Mouse (Mus musculus) cerebellum, adult 18-20 months (tissue): ENCODE results near the gene Dst.

ENCODE experiments used
- DNase-seq, 2 experiments: peaks; one replicate each; pipeline ENCODE4 v3.0.0; 2021

The Dst gene

GRCm38 (mm10) chr1:34184266-34184665, 276.2 kb downstream of the Dst start:
- DNase-seq = no peak

- DNase-seq = no peak
Observed at GRCm38 (mm10) chr1:34186033-34186432, 278.0 kb downstream of the Dst start.

GRCm38 (mm10) chr1:34187501-34187900, 279.5 kb downstream of the Dst start:
- no peak for DNase-seq

GRCm38 (mm10) chr1:34188721-34189236, 280.8 kb downstream of the Dst start:
- no peak for DNase-seq

- DNase-seq = no peak
Observed at GRCm38 (mm10) chr1:34189318-34189717, 281.3 kb downstream of the Dst start.

DNA sequence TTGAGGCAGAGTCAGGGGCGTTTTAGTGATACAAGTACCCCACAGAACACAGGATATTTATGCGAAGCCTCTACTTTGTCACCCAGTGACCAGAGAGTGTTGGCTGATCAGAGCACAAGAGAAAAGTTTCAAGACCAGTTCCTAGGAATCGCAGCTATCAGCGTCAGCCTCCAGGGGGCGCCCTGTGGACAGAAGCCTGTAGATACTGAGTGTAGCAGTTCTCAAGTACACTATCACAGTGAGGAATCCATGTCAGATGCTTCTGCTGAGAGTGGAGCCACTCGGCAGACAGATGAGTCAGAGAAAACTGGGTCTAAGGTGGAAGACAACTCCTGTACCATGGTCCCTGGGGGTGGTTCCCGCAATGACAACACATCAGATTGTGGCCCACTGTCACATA, 281.9 kb downstream of the Dst start:
- DNase-seq = peak; percentile 52 to 64

- no peak for DNase-seq
Observed at GRCm38 (mm10) chr1:34192174-34192573, 284.1 kb downstream of the Dst start.

DNA sequence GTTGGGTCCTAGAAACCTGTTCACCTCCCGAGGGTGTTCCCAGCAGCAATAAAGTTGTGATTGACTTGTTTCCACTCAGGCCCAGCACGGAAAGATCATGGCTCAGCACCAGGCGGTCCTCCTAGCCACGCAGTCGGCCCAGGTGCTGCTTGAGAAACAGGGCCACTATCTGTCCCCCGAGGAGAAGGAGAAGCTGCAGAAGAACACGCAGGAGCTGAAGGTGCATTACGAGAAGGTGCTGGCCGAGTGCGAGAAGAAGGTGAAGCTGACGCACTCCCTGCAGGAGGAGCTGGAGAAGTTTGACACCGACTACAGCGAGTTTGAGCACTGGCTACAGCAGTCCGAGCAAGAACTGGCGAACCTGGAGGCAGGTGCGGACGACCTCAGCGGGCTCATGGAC, 292.8 kb downstream of the Dst start:
- no peak for DNase-seq

DNA sequence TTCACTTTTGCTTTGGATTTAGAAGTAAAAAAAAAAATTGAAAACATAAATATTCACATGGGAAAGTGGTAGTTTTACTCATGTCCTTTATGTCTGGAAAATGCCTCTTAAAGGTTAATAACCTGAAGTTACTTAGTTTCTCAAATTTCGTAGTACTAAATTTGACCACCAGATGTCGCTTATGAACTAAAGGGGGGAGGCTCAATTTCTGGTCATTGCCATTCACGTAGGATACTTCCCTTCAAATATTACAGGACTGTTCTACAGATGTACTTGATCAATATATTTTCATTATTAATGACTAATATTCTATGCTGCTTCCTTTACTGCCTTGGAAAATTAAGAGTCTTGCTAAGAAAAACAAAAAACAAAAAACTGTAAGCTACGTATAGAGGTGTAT, 293.5 kb downstream of the Dst start:
- DNase-seq = no peak

DNA sequence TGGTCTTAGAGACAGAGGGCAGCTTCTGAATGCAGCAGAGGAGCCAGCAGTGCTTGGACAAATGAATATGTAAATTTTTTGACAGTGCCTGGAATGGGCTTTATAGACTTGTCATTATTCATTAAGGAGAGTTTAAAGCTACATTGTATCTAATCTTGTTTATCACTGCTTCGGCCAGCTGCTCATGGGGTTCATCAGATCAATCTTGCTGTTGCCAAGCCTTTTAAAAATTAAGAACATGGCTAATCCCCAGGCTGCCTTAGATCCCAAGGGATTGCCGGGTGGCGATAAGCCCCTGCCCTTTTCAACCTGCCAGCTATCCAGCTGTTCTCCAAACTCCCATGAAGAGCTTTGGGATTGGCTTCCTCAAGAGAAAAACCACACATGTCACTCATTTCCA, 303.7 kb downstream of the Dst start:
- no peak for DNase-seq

GRCm38 (mm10) chr1:34216456-34216855, 308.4 kb downstream of the Dst start:
- DNase-seq = no peak

DNA sequence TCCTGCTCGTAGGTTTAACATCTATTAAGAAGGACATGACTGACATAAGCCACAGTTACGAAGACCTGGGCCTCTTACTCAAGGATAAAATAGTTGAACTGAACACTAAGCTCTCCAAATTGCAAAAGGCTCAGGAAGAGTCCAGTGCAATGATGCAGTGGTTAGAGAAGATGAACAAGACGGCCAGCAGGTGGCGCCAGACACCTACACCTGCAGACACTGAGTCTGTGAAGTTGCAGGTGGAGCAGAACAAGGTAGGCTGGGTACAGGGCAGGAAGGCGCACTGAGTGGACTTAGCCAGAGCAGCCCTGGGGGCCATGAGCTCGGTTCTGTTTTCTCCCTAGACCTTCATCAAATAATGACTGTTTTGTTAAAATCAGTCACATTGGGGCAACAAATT, 310.3 kb downstream of the Dst start:
- peak; percentile 80 to 88 for DNase-seq

- no peak for DNase-seq
Observed at GRCm38 (mm10) chr1:34218801-34219200, 310.8 kb downstream of the Dst start.

- no peak for DNase-seq
Observed at GRCm38 (mm10) chr1:34220094-34220601, 312.1 kb downstream of the Dst start.

DNA sequence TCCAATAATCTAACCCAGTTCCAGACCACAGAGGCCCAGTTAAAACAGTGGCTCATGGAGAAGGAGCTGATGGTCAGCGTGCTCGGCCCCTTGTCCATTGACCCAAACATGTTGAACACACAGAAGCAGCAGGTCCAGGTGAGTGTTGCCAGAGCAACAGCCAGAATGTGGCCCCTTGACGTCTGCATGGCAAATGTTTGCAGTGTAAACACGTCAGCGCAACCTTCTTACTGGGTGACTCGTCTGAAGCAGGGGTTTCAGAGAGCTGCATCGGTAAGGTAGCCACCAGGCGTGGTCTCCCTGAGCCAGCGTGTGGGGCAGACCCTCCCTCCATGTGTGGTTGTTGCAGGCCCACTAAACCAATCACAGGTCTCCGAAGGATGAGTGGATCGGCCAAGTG, 315.8 kb downstream of the Dst start:
- no peak for DNase-seq

DNA sequence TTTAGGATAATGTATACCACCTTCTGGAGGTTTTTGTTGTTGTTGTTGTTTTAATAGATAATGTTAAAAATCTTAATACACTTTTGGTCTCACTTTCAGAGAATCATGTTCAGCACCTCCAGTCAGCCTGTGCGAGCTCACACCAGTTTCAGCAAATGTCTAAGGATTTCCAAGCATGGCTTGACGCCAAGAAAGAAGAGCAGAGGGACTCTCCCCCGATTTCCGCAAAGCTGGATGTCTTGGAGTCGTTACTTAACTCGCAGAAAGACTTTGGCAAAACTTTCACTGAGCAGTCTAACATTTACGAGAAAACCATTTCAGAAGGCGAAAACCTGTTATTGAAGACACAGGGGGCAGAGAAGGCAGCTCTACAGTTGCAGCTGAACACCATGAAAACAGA, 319.7 kb downstream of the Dst start:
- DNase-seq = no peak

GRCm38 (mm10) chr1:34231041-34231440, 323.0 kb downstream of the Dst start:
- DNase-seq = no peak

DNA sequence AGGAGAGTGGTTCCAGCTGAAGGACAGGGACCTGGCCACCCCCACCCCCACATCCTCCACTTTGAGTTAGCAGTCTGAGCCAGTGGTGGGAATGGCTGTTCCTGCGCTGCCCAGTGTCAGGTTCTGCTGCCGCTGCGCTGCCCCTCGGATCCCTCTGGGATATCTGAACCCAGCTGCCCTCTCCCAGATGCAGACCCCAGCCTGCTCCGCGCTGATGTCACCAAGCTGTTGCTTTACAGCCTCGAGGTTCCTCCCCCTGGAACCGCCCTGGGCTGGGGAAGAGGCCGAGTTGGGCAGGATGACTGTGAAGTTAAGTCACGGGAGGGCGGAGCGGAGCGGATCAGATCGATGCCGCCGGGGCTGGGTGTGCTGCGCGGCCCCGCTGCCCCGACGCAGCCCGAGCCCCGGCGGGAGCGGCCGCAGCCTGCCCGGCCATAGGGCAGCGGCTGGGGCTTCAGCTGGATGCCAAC, 328.3 kb downstream of the Dst start:
- peak; percentile 46 to 47 for DNase-seq

DNA sequence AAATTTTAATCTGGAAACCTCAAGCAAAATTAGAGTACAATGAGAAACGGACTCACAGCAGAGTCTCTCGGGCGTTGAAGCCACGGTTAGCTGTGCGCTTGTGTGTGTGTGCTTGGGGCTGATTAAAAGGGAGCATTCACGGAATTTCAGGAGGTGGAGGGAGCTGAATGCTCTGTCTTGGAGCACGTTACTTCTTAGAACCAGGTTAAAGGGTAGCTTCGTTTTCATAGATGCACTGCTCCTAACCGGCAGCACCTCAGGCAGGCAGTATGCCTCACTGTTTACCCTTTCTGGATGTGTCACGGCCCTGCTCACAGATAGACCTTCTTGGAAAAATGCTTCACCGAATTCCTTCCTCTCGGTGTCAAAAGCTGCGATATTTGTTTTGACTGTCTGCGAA, 329.2 kb downstream of the Dst start:
- DNase-seq = no peak

GRCm38 (mm10) chr1:34237689-34238091, 329.7 kb downstream of the Dst start:
- no peak for DNase-seq

DNA sequence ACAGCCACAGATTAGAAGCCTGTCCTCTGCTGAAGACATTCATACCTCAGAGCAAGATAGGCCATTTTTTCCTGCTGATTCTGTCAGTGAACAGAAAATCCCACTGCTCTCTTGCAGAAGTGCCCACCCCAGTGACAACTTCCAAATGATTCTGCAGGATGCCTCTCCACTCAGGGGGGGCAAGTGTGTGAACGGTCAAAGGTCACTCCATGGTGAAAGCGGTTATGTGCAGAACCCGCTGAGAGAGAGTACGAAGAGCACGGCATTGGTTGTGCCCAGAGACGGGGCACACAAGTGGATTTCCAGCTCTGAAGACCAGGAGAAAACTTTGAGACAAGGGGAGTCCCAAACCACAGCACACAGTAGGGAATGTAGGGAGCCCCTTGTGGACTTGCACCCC, 330.2 kb downstream of the Dst start:
- DNase-seq = no peak

DNA sequence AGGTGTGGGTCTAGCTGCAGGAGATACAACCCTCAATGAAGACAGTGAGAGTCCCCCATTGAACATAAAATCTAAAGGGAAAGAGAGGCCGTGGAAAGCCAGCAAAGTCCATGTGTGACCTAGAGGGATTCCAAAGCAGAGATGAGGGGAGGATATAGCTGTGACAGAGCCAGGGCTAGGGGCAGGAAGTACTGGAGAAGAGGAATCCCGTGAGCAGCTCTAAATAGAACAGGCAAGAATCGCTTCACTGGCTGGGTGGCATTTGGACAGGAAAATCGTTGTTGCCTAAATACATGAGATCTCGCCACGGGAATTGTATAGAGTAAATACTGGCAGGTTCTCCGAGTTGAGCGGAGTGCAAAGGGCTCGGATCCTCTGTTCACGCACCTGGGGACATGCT, 336.7 kb downstream of the Dst start:
- DNase-seq = no peak

- no peak for DNase-seq
Observed at GRCm38 (mm10) chr1:34245951-34246641, 338.1 kb downstream of the Dst start.

DNA sequence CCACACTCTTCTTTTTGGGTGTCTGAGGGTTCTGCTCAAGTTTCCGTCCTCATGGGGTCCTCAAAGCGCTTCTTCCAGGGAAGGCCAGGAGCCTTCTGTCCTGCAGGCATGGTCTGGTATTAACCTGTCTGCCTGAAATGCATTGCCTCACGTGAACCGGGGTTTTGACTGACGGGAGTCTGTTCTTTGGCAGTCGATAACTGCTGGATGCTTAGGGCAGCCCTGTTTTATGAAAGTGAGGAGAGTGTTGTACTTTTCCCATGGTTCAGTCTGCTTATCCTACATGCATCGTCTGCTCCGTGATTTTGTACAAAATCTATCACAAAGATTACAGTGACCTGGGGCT, 338.6 kb downstream of the Dst start:
- no peak for DNase-seq

GRCm38 (mm10) chr1:34251137-34251536, 343.1 kb downstream of the Dst start:
- no peak for DNase-seq
